Mouse (Mus musculus): ENCODE measurements at regions not wholly inside any gene's neighbourhood (a gene's known extent, or its start where the extent isn't known, plus 50 kb on each side); places are given as distances from the start of the nearest gene placed in this dataset.

- peak; percentile 75 for DNase-seq (ENCODE audit: low read depth, low spot score)
Observed at GRCm38 (mm10) chr11:32136066-32136465, 64.0 kb downstream of the Il9r start.

DNA sequence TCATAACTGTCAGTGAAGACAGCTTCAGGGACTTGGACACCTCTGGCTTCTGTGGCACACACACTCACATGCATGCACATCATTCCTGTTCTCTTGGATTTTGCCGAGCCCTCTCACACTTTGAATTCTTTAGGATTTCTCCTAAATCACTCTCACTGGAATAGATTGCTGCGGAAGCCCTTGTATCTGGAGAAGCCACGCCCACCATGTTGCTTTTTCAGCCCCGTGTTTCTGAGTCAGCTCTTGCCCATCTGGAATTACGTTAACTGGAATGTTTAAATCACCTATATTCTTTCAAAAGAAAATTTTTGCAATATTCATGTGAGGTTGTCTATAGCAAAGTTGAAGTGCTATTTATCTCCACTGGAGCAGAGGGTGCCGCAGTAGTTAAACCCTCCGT lies 66.1 kb downstream of the Il9r start:
- peak; percentile 54 for DNase-seq (ENCODE audit: low read depth, low spot score)

DNA sequence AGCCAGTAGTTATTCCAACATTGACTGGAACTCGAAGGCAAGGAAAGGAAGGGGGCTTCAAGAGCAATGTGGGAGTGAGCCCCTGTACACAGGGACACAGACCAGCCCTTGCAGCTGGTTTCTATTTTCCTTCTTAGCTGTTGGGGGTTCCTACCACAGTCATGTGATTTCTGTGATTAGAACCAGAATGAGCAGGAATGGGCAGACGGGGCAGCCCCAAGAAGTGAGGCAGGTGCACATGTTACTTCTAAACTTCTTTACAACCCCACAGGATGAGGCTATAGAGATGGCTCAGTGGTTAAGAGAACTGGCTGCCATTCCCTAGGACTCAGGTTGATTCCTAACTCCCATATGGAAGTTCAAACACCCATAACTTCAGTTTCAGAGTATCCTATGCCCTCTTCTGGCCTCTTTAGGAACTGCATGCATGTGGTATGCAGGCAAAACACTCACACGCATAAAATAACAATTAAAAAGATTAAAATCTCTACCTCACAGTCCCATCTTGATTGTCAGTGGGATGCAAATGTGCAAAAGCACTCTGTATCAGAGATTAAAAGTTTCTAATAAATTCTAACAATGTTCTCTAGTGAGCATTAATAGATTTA lies 68.0 kb downstream of the Il9r start:
- no peak for DNase-seq (ENCODE audit: low read depth, low spot score)

- DNase-seq (ENCODE audit: low read depth, low spot score), result peak; percentile 87
Observed at GRCm38 (mm10) chr11:32128551-32128950, 71.5 kb downstream of the Il9r start.

DNA sequence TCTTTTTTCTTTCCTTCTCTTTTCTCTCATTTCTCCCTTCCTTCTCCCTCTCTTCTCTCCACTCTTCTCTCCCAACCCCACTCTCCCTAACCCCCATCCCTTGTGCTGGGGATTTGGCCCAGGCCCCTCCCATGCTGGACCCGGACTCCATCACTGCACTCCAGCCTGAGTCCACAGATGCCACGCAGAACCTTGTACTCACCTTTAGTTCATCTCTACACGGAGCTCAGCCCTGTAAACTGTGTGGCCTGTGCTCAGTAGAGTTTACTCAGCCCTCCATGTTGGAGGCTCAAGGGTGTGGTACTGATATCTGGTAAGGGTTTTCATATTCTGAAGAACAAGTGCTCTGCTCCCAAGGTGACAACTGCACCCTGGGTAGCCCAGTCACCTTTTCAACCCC lies 72.1 kb downstream of the Il9r start:
- DNase-seq (ENCODE audit: low read depth, low spot score), result no peak

DNA sequence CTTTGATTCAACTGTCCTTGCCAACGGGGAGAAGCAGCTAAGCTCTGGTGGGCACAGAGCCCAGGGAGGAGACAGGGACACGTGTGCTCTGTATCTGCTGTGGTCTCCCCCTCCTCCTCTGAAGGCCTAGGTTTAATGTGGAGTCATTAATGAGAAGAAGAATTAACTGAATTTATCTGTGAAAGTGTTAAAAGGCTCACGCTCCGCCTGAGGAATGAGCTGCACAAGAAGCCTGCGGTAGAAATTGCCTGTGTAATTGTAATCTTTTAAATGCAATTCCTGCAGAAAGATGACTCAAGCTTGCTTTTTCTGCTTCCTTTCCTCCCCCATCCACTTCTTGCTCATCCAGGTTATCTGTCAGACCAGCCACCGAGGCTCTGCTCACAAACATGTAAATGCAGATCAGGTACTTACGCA lies 72.7 kb downstream of the Il9r start:
- DNase-seq (ENCODE audit: low read depth, low spot score), result peak; percentile 88

DNA sequence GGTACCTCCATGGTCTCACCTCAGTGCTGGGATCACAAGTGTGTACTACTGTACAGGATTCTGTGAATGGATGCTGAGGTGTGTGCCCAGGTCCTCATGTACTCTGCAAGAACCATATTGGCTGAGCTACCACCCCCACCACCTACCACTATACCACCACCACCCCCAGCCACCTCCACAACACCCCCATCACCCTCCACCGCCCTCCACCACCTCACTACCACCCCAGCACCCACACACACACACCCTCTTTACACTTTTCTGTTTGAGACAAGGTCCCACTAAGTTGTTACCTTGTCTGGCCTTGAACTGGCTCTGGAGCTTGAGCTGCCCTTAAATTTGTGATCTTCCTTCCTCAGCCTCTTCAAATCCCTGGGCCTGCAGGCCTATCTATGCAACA lies 73.3 kb downstream of the Il9r start:
- no peak for DNase-seq (ENCODE audit: low read depth, low spot score)

DNA sequence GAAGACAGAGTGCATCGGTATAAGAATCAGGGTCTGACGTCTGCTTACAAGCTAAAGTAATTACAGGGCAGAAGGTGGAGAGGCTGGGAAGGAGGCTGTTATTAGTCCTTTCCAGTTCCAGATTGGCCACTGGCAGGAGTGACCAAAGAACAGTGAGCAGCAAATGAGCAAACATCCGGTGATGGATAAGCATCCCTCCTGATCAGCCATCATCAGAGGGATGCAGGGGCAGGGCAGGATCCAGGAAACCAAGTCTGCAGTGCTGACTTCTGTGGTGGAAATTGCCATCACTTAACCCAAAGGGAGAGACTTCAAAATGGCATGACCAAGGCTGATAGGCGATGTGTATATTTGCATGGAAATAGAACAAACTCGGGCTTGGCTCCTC lies 73.8 kb downstream of the Il9r start:
- no peak for DNase-seq (ENCODE audit: low read depth, low spot score)

DNA sequence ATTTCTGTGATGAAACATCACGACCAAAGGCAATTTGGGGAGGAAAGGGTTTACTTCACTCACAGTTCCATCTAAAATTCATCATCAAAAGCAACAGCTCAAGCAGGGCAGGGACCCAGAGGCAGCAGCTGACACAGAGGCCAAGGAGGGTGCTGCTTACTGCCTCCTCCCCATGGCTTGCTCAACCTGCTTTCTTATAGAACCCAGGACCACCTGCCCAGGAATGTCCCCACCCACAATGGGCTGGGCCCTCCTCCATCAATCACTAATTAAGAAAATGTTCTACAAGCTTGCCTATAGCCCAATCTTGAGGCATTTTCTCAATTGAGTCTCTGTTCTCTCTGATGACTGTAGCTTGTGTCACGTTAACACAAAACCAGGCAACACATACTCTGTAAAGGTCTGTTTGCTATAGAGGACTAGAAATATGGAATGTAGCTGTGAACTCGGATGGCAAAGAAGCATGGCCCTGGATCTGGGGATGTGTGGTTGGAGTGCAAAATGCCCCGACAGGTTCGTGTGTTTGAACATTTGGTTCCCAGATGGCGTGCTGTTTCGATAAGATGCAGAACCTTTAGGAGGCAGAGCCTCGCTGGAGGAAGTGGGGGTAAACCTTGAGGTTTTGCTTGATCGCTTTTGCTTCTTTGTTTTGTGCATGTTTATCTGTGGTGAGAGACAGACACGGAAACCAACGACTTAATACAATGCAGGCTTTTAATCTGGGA lies 74.3 kb downstream of the Il9r start:
- peak; percentile 17 for DNase-seq (ENCODE audit: low read depth, low spot score)

GRCm38 (mm10) chr11:32120596-32120995 lies 79.5 kb downstream of the Il9r start:
- no peak for DNase-seq (ENCODE audit: low read depth, low spot score)

DNA sequence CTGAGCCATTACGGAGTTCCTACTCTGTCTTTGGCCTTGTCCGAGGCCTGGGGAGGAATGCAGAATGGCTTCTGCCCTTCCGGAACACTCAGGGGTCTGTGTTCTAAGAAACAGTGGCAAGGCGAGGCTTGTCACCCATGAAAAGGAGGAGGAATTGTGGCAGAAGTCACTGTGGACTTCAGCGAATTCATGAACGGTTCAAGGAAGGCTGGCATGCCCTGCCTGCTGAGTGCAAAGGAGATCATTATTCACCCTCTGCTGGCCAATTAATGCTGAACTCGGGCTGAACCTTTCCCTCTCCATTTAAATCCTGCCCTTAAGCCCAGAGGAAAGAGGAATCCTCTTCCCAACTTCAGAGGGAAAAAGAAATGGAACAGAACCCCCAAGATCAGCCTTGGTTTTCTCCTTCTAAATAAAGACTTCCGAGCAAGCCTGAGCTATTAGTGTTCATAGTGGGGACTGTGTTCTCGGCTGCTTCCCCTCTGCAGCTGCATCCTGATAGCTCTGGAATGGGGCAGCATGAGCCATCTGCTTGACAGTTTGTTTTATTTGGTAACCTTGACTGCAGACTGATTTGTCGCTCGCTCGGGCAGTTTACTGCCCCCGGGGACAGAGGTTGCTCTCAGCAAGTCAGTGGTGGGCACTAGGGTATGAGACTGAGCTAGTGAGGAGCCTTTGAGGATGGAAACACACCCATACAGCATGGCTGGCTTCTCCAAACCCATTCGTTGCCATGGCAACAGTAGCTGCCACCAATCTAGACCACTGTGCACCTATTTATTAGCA lies 81.0 kb downstream of the Il9r start:
- DNase-seq (ENCODE audit: low read depth, low spot score), result peak; percentile 70

DNA sequence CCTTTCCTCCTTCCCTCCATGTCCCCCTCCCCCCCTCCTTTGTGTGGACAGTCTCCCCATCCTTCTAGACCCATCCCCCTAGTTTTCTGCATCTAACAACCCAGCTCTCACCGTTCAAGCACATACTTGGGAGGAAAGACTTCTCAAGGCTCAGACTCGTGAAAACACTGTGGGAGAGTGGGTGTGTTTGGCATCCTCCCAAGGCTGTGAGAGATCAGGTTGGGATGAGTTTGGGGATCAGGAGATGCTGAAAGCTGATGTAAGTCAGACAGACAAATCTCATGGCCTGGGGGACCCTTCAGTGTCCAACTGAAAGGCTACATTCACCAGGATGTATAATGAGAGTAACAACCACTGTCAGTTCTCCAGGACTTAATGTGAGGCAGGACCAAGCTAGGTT lies 82.1 kb downstream of the Il9r start:
- DNase-seq (ENCODE audit: low read depth, low spot score), result peak; percentile 83

GRCm38 (mm10) chr11:32113118-32113826 lies 86.8 kb downstream of the Il9r start:
- peak; percentile 94 for DNase-seq (ENCODE audit: low read depth, low spot score)

DNA sequence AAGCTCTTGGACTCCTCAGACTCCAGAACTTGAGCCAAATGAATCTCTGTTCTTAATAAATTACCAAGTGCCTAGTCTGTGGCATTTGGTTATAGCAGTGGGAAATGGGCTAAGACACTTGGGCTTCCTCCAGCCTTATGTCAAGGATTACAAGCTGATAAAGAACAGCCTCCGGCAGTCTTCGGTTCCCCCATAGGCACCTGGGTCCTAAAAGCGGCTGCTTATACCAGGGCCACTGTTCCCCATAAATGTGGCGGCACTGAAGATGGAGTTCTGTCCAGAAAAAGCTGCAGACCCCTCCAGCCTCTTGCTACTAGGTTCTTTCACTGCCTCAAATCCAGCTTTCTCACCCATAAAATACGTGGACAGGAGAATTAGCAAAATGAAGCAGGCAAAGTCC lies 87.6 kb downstream of the Il9r start:
- DNase-seq (ENCODE audit: low read depth, low spot score), result peak; percentile 33

- no peak for DNase-seq (ENCODE audit: low read depth, low spot score)
Observed at GRCm38 (mm10) chr11:32111841-32112240, 88.2 kb downstream of the Il9r start.

GRCm38 (mm10) chr11:32109911-32110310 lies 90.2 kb downstream of the Il9r start:
- no peak for DNase-seq (ENCODE audit: low read depth, low spot score)
